Mouse (Mus musculus) kidney, postnatal 0 days (tissue): ENCODE results near the gene Otud1. TPM values are rescaled to one million over a fixed set of nuclear protein-coding genes. Genes with fewer than 3 reads are reported as not detected.

Experiments
- ATAC-seq: fragments of 200-750 bp; cut with Nextera tagmentation; replicated peaks from 2 replicates; pipeline ENCODE4 v1.8.0; 2017; ENCODE audit warnings: low read depth, moderate number of reproducible peaks, moderate TSS enrichment, moderate library complexity; ENCODE audit not compliant: low FRiP score
- DNase-seq: peaks from one replicate; pipeline ENCODE4 v3.0.0-alpha.2; 2016; ENCODE audit warnings: low spot score
- H3K27ac ChIP-seq: fragments of 300-500 bp; sonication (generic); 2 replicates; pipeline ENCODE4 v1.5.1; 2014; ENCODE audit warnings: mild to moderate bottlenecking
- H3K27me3 ChIP-seq: fragments of 300-500 bp; sonication (generic); 2 replicates; pipeline ENCODE4 v1.6.1; 2014; ENCODE audit warnings: low read length, mixed read lengths; ENCODE audit not compliant: insufficient read depth
- H3K36me3 ChIP-seq: fragments of 300-500 bp; sonication (generic); 2 replicates; pipeline ENCODE4 v1.6.1; 2014; ENCODE audit warnings: low read length, mixed read lengths; ENCODE audit not compliant: insufficient read depth
- H3K4me1 ChIP-seq: fragments of 300-500 bp; sonication (generic); replicated peaks from 2 replicates; pipeline ENCODE4 v1.6.1; 2014; ENCODE audit warnings: antibody characterized with exemption, low read length, mixed read lengths; ENCODE audit not compliant: insufficient read depth
- H3K4me2 ChIP-seq: fragments of 300-500 bp; sonication (generic); 2 replicates; pipeline ENCODE4 v1.6.1; 2014; ENCODE audit warnings: mild to moderate bottlenecking, low read length, moderate library complexity, mixed read lengths
- H3K4me3 ChIP-seq: fragments of 300-500 bp; sonication (generic); replicated peaks from 2 replicates; pipeline ENCODE4 v1.5.1; 2014; ENCODE audit warnings: low read depth, low read length
- H3K9ac ChIP-seq: fragments of 300-500 bp; sonication (generic); 2 replicates; pipeline ENCODE4 v1.6.1; 2014; ENCODE audit warnings: low read depth, low read length
- H3K9me3 ChIP-seq: fragments of 300-500 bp; sonication (generic); replicated peaks from 2 replicates; pipeline ENCODE4 v1.6.1; 2016; ENCODE audit warnings: low read length, inconsistent platforms, mixed read lengths
- CTCF ChIP-seq: IDR thresholded peaks from 2 replicates; pipeline ENCODE4 v1.5.1; 2016; ENCODE audit warnings: antibody characterized with exemption, low read depth, mild to moderate bottlenecking, moderate library complexity
- WGBS: fragments of 180-500 bp; shearing (Covaris S2); extraction: QIAGEN DNeasy Blood & Tissue Kit; methylation state at CpG from one replicate; pipeline ENCODE4 v1.1.7; 2014; 5-methylcytosine and 5-hydroxymethylcytosine counted together
- polyA plus RNA-seq: library from polyadenylated mRNA; unstranded; fragments of >200 nt; fragmentation: Nextera tagmentation; extraction: Ambion mirVana; gene quantifications from 2 replicates; pipeline ENCODE4 v1.2.1, GENCODE M21; 2015

Gene Otud1
- polyA plus RNA-seq, 1 experiment from 2014 or later: 3.8 TPM

DNA sequence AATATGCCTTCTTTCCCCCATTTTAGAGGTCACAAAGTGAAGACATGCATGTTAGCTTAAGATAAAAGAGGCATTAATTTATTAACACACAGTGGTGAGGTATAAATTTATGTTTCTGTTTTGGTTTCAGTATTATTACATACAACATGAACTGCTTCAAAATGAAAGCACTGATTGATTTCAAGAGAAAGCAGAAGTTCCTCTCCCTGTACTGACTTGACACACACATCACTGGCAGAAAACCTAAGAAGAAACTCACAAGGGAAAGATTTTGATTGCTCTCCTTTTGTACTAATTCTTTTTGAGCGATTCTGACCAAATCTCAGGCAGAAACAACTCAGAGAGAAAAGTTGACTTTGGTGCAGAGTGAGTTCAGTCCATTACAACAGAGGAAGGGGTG, 27.0 kb upstream of the Otud1 start:
- Histone ChIP-seq H3K9ac (no peak overlapping the region), H3K4me2 (no peak overlapping the region), H3K27ac (no peak overlapping the region), H3K36me3 (no peaks in the 10 kb centered on the region), H3K4me1 (no peaks in the 10 kb centered on the region), H3K4me3 (no peak overlapping the region), H3K27me3 (no peaks in the 10 kb centered on the region), H3K9me3 (no peaks in the 10 kb centered on the region)
- no peak for TF ChIP-seq CTCF
- DNase-seq (no peak), ATAC-seq (no peak)
- 72% methylated on average over 1 of the region's 1 CpGs for WGBS

DNA sequence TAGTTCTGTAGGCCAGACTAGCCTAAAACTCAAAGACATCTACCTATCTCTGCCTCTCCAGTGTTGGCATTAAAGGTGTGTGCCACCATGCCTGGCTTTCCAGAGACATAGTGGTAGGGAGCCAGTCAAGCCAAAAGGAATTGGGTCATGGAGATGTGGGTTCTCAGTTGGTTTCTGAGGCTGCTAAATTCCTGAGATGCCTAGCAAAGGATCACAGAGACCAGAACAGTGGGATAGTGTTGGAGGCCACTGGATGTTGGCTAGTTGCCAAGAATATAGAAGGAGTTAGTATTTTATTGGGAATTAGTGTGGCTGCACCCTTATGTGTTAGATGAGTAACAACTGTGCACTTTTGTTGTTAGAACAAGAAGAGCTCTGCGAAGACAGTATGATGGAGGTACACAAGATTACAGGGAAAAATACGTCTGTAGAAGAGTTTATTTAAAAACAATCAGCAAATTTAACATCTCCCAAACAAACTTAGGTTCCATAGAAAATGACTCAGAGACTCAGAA, 24.1 kb upstream of the Otud1 start:
- no peak for TF ChIP-seq CTCF
- no peak overlapping the region for H3K4me3 ChIP-seq
- H3K9me3 ChIP-seq: no peaks in the 10 kb centered on the region
- WGBS: 65% methylated on average over 2 of the region's 2 CpGs
- no peak overlapping the region for H3K9ac ChIP-seq
- H3K4me1 ChIP-seq: no peaks in the 10 kb centered on the region
- H3K36me3 ChIP-seq: no peaks in the 10 kb centered on the region
- no peak overlapping the region for H3K27ac ChIP-seq
- DNase-seq (no peak), ATAC-seq (no peak)
- no peak overlapping the region for H3K4me2 ChIP-seq
- no peaks in the 10 kb centered on the region for H3K27me3 ChIP-seq

DNA sequence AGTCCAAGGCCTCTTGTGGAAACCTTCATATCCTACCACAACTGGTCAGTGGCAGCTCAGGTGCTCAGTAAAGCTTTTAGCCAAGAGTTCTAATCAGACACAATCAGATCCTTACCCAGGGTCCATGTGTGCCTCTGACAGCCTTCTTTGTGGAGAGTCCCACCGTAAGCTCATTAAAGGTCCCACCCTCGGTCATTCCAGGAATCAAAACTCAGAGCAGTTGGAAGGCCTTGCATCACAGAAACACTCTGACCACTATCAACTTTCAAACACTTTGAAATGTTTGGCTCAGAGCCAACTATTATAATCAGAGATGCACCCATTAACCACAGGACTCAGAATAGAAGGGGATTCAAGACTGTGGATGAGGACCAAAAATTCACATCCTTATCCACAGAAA, 12.4 kb upstream of the Otud1 start:
- no peaks in the 10 kb centered on the region for H3K36me3 ChIP-seq
- H3K9ac ChIP-seq: no peak overlapping the region
- H3K4me2 ChIP-seq: no peak overlapping the region
- no peak for TF ChIP-seq CTCF
- ATAC-seq (no peak), DNase-seq (no peak)
- 72% methylated on average over 2 of the region's 2 CpGs for WGBS
- H3K4me1 ChIP-seq: no peaks in the 10 kb centered on the region
- no peaks in the 10 kb centered on the region for H3K9me3 ChIP-seq
- H3K4me3 ChIP-seq: no peak overlapping the region
- H3K27me3 ChIP-seq: no peaks in the 10 kb centered on the region
- H3K27ac ChIP-seq: no peak overlapping the region

DNA sequence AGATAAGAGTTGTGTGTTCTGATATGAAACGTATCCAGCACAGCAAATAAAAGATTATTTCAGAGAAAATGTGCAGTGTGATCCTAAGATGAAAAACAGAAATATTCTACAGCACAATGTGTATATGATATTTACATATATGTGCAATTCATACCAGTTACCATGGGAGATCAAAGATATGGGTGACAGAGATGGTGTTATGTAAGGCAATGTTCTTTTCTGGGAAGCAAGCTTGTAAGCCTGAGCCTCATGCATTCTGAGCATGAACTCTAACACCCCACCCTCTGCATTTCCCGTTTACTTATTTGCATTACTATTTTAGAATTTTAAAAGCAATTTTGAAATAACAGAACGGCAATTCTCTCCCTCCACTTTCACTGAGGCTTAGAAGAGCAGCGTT, 11.4 kb upstream of the Otud1 start:
- DNase-seq (no peak), ATAC-seq (no peak)
- Histone ChIP-seq H3K27ac (no peak overlapping the region), H3K4me3 (no peak overlapping the region), H3K36me3 (no peaks in the 10 kb centered on the region), H3K9ac (no peak overlapping the region), H3K9me3 (no peaks in the 10 kb centered on the region), H3K27me3 (no peaks in the 10 kb centered on the region), H3K4me2 (no peak overlapping the region), H3K4me1 (no peaks in the 10 kb centered on the region)
- TF ChIP-seq CTCF: no peak
- 68% methylated on average over 4 of the region's 4 CpGs for WGBS

DNA sequence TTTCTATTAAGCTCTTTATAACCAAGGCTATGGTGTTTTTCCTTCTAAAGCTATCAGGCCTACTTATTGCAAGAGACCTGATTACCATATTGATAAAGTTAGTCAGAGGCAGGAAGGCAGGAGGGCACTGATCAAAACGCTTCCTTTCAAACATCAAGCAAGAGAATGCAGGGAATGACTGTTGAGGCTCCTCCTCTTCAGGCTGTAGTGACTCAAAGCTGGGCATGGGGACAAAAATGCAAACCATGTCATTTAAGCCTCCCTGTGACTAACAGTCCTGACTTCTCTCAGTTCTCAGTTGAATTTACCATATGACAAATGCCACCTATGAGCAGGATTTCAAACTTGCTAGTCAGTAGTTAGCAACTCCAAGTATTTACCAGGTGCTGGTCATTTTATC, 10.6 kb upstream of the Otud1 start:
- ATAC-seq: no peak
- H3K9me3 ChIP-seq: no peaks in the 10 kb centered on the region
- H3K36me3 ChIP-seq: no peaks in the 10 kb centered on the region
- no peak overlapping the region for H3K9ac ChIP-seq
- TF ChIP-seq CTCF: no peak
- peak; percentile 21 for DNase-seq
- WGBS: 21% methylated on average over 1 of the region's 1 CpGs
- H3K27ac ChIP-seq: no peak overlapping the region
- H3K4me1 ChIP-seq: no peaks in the 10 kb centered on the region
- H3K4me3 ChIP-seq: no peak overlapping the region
- no peak overlapping the region for H3K4me2 ChIP-seq
- no peaks in the 10 kb centered on the region for H3K27me3 ChIP-seq

DNA sequence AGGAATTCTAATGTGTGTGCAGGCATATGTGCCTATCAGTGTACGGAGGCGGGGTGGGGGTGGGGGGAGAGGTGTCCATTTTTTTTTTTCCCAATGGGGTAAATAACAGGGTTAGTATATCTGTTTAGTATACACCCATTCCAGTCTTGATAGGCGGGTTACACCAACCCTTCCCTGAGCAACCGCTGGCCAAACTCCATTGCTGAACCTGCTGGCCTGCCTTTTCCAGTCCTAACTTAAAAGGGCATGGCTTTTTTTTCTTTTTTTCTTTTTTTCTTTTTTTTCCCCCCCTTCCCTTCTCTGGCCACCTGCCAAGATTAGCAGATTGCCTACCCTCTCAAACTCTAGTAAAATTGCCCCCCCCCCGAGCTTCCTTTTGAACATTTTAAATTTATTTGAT, 1.1 kb upstream of the Otud1 start:
- Histone ChIP-seq H3K36me3 (no peaks in the 10 kb centered on the region), H3K9ac (no peak overlapping the region), H3K4me3 (peak overlapping the region; percentile 79; the same call in 1 of the 2 replicates), H3K27ac (no peak overlapping the region), H3K9me3 (no peaks in the 10 kb centered on the region), H3K4me2 (peak overlapping the region; percentile 89), H3K4me1 (no peaks in the 10 kb centered on the region), H3K27me3 (no peaks in the 10 kb centered on the region)
- DNase-seq (no peak), ATAC-seq (no peak)
- WGBS: 26% methylated on average over 5 of the region's 5 CpGs
- TF ChIP-seq CTCF: no peak
